In genomic region chr8:104253016-104253415, GRCm38 (mm10) we compare ENCODE assay signal across 9 mouse cellular contexts. TPM values are rescaled to one million over a fixed set of nuclear protein-coding genes. Genes with fewer than 3 reads are reported as not detected.
A peak's percentile ranks its signal among the peaks of the same experiment; 100 is the strongest.
DNase-seq lines count a peak whose midpoint lies in the region; ATAC-seq lines count a peak whose summit lies in the region.
"Had no signal": no experiment of that assay in that cellular context is flagged by ENCODE, and none has a peak within 500 bp of the region (broad histone marks: within the 10 kb centered on the region; RNA-seq: fewer than 3 reads in every experiment).

No protein-coding gene starts in this region.

- peak; percentile 31 for DNase-seq in kidney, postnatal 10 days
- DNase-seq in MEL-GATA-1-ER (ENCODE audit: extremely low read depth, low read depth), result peak; percentile 43
- peak; percentile 37 to 57 for DNase-seq in spleen, postnatal 14 days (ENCODE audit: low spot score in 2 of 2)
- DNase-seq in frontal cortex, postnatal 14 days (ENCODE audit: low spot score in 2 of 2), result no peak
- DNase-seq in right cerebral cortex, postnatal 4 days, result no peak

- H3K36me3 ChIP-seq in kidney, embryonic 16.5 days (ENCODE audit: insufficient read depth, low read length), result peaks cover 10% of the 10 kb centered on the region
- H3K36me3 ChIP-seq in midbrain, embryonic 13.5 days, result peaks cover 7% of the 10 kb centered on the region

- ATAC-seq in kidney, embryonic 16.5 days (ENCODE audit: low FRiP score, low TSS enrichment), result no peak
- ATAC-seq in erythroid progenitor cell, adult 5-6 weeks (replicated peaks; ENCODE audit: low FRiP score, poor library complexity, severe bottlenecking), result 0 out of 2 replicates have a peak, but pooled peaks have one; percentile 31
- no peak for ATAC-seq in midbrain, embryonic 13.5 days

- H3K4me1 ChIP-seq in kidney, embryonic 16.5 days (ENCODE audit: insufficient read depth, low read length), result peaks cover 8% of the 10 kb centered on the region; the same call in 1 of the 2 replicates
- H3K4me1 ChIP-seq in midbrain, embryonic 13.5 days (replicated peaks), result peaks cover 11% of the 10 kb centered on the region; the same call in 1 of the 2 replicates

- H3K27ac ChIP-seq in kidney, embryonic 16.5 days (ENCODE audit: low read length), result no peak overlapping the region
- no peak overlapping the region for H3K27ac ChIP-seq in midbrain, embryonic 13.5 days

- H3K4me2 ChIP-seq in kidney, embryonic 16.5 days (replicated peaks; ENCODE audit: low read depth, low read length), result no peak overlapping the region
- no peak overlapping the region for H3K4me2 ChIP-seq in midbrain, embryonic 13.5 days (replicated peaks)

- H3K27me3 ChIP-seq in kidney, embryonic 16.5 days (ENCODE audit: insufficient read depth, low read length), result no peaks in the 10 kb centered on the region
- H3K27me3 ChIP-seq in midbrain, embryonic 13.5 days, result no peaks in the 10 kb centered on the region

- H3K4me3 ChIP-seq in kidney, embryonic 16.5 days (ENCODE audit: low read length), result no peak overlapping the region
- no peak overlapping the region for H3K4me3 ChIP-seq in midbrain, embryonic 13.5 days (replicated peaks)

- H3K9ac ChIP-seq in kidney, embryonic 16.5 days (replicated peaks; ENCODE audit: low read length), result no peak overlapping the region
- H3K9ac ChIP-seq in midbrain, embryonic 13.5 days (replicated peaks), result no peak overlapping the region

- WGBS in kidney, embryonic 16.5 days, result 89% methylated on average over 3 of the region's 3 CpGs
- 88% methylated on average over 3 of the region's 3 CpGs for WGBS in midbrain, embryonic 13.5 days

- no peaks in the 10 kb centered on the region for H3K9me3 ChIP-seq in kidney, embryonic 16.5 days (ENCODE audit: low read length)
- H3K9me3 ChIP-seq in midbrain, embryonic 13.5 days, result peaks cover 2% of the 10 kb centered on the region; the same call in 1 of the 2 replicates

RNA-seq across cellular contexts. Expression of gene Cklf, which starts 2.4 kb away (rescaled TPM):
- polyA plus RNA-seq in kidney, embryonic 16.5 days (2015; fragmentation: Nextera tagmentation; extraction: Ambion mirVana), result 40.0 and 46.7 TPM in 2 replicates
- 28.1 and 44.4 TPM in 2 replicates for total RNA-seq in erythroid progenitor cell, adult 5-6 weeks (2015; ENCODE audit: low replicate concordance)
- total RNA-seq in erythroid progenitor cell, adult 5-6 weeks (2017; ENCODE audit: low replicate concordance), result 13.5 and 23.4 TPM in 2 replicates
- 34.4 and 36.5 TPM in 2 replicates for polyA plus RNA-seq in midbrain, embryonic 13.5 days (2015; fragmentation: Nextera tagmentation; extraction: Ambion mirVana)

RNA-seq across cellular contexts. Expression of gene Tk2, which starts 4.7 kb away (rescaled TPM):
- 21.6 and 25.5 TPM in 2 replicates for polyA plus RNA-seq in kidney, embryonic 16.5 days (2015; fragmentation: Nextera tagmentation; extraction: Ambion mirVana)
- total RNA-seq in erythroid progenitor cell, adult 5-6 weeks (2015; ENCODE audit: low replicate concordance), result 5.4 and 5.9 TPM in 2 replicates
- 4.1 and 6.7 TPM in 2 replicates for total RNA-seq in erythroid progenitor cell, adult 5-6 weeks (2017; ENCODE audit: low replicate concordance)
- polyA plus RNA-seq in midbrain, embryonic 13.5 days (2015; fragmentation: Nextera tagmentation; extraction: Ambion mirVana), result 43.1 and 46.3 TPM in 2 replicates

RNA-seq across cellular contexts. Expression of gene Cmtm2a, which starts 40.0 kb away (rescaled TPM):
- polyA plus RNA-seq in kidney, embryonic 16.5 days (2015; fragmentation: Nextera tagmentation; extraction: Ambion mirVana), result not detected in 2 replicates
- not detected in 2 replicates for total RNA-seq in erythroid progenitor cell, adult 5-6 weeks (2015; ENCODE audit: low replicate concordance)
- total RNA-seq in erythroid progenitor cell, adult 5-6 weeks (2017; ENCODE audit: low replicate concordance), result not detected in 2 replicates
- polyA plus RNA-seq in midbrain, embryonic 13.5 days (2015; fragmentation: Nextera tagmentation; extraction: Ambion mirVana), result not detected in 2 replicates
- total RNA-seq: left cerebral cortex, adult 18-20 months had no signal

RNA-seq across cellular contexts. Expression of gene Gm45711, which starts 56.9 kb away (rescaled TPM):
- polyA plus RNA-seq in kidney, embryonic 16.5 days (2015; fragmentation: Nextera tagmentation; extraction: Ambion mirVana), result not detected in 2 replicates
- not detected in 2 replicates for total RNA-seq in erythroid progenitor cell, adult 5-6 weeks (2015; ENCODE audit: low replicate concordance)
- total RNA-seq in erythroid progenitor cell, adult 5-6 weeks (2017; ENCODE audit: low replicate concordance), result not detected in 2 replicates
- polyA plus RNA-seq in midbrain, embryonic 13.5 days (2015; fragmentation: Nextera tagmentation; extraction: Ambion mirVana), result not detected in 2 replicates
- total RNA-seq: left cerebral cortex, adult 18-20 months had no signal

RNA-seq across cellular contexts. Expression of gene Cmtm1, which starts 56.9 kb away (rescaled TPM):
- not detected in 2 replicates for polyA plus RNA-seq in kidney, embryonic 16.5 days (2015; fragmentation: Nextera tagmentation; extraction: Ambion mirVana)
- total RNA-seq in erythroid progenitor cell, adult 5-6 weeks (2015; ENCODE audit: low replicate concordance), result not detected in 2 replicates
- total RNA-seq in erythroid progenitor cell, adult 5-6 weeks (2017; ENCODE audit: low replicate concordance), result not detected in 2 replicates
- not detected in 2 replicates for polyA plus RNA-seq in midbrain, embryonic 13.5 days (2015; fragmentation: Nextera tagmentation; extraction: Ambion mirVana)
- total RNA-seq: left cerebral cortex, adult 18-20 months had no signal

Comparison
In these comparisons a context has a peak if more than half of its experiments do, and no peak if none do; other contexts are left out.
1. DNase-seq: peak in kidney, postnatal 10 days (single experiment), MEL-GATA-1-ER (single experiment) and spleen, postnatal 14 days (2 of 2); none in frontal cortex, postnatal 14 days (0 of 2) and right cerebral cortex, postnatal 4 days (single experiment).